Mouse (Mus musculus) stomach, embryonic 14.5 days (tissue): Measurements from ENCODE around the gene Tmigd3. TPM values are rescaled to one million over a fixed set of nuclear protein-coding genes. Genes with fewer than 3 reads are reported as not detected.

ENCODE experiments used
- ATAC-seq: fragments of 200-750 bp; cut with Nextera tagmentation; 2 replicates; pipeline ENCODE4 v1.8.0; 2017; ENCODE audit warnings: low read depth, moderate TSS enrichment; ENCODE audit not compliant: insufficient number of reproducible peaks, insufficient read depth, low FRiP score
- H3K27ac ChIP-seq: fragments of 300-500 bp; sonication (generic); 2 replicates; pipeline ENCODE4 v1.5.1; 2014; ENCODE audit warnings: mild to moderate bottlenecking, low read length, moderate library complexity, mixed read lengths
- H3K27me3 ChIP-seq: fragments of 300-500 bp; sonication (generic); 2 replicates; pipeline ENCODE4 v1.6.1; 2014; ENCODE audit warnings: low read length, control low read depth, mixed read lengths; ENCODE audit not compliant: control insufficient read depth, insufficient read depth
- H3K36me3 ChIP-seq: fragments of 300-500 bp; sonication (generic); 2 replicates; pipeline ENCODE4 v1.6.1; 2014; ENCODE audit warnings: mild to moderate bottlenecking, control low read depth, low read length, moderate library complexity, mixed read lengths; ENCODE audit not compliant: control insufficient read depth, insufficient read depth
- H3K4me1 ChIP-seq: fragments of 300-500 bp; sonication (generic); 2 replicates; pipeline ENCODE4 v1.6.1; 2014; ENCODE audit warnings: low read length, control low read depth, mixed read lengths; ENCODE audit not compliant: control insufficient read depth, insufficient read depth
- H3K4me2 ChIP-seq: fragments of 300-500 bp; sonication (generic); replicated peaks from 2 replicates; pipeline ENCODE4 v1.6.1; 2014; ENCODE audit warnings: low read depth, low read length, control low read depth
- H3K4me3 ChIP-seq: fragments of 300-500 bp; sonication (generic); 2 replicates; pipeline ENCODE4 v1.5.1; 2014; ENCODE audit warnings: low read depth, low read length, control low read depth
- H3K9ac ChIP-seq: fragments of 300-500 bp; sonication (generic); replicated peaks from 2 replicates; pipeline ENCODE4 v1.6.1; 2014; ENCODE audit warnings: low read depth, mild to moderate bottlenecking, control low read depth, low read length, moderate library complexity, mixed read lengths
- H3K9me3 ChIP-seq: fragments of 300-500 bp; sonication (generic); 2 replicates; pipeline ENCODE4 v1.6.1; 2016; ENCODE audit warnings: low read depth, low read length, control low read depth; ENCODE audit not compliant: control insufficient read depth
- WGBS: fragments of 180-500 bp; shearing (Covaris S2); extraction: QIAGEN DNeasy Blood & Tissue Kit; methylation state at CpG from one replicate; pipeline ENCODE4 v1.1.7; 2014; 5-methylcytosine and 5-hydroxymethylcytosine counted together
- polyA plus RNA-seq: library from polyadenylated mRNA; unstranded; fragments of >200 nt; fragmentation: Nextera tagmentation; extraction: Ambion mirVana; gene quantifications from 2 replicates; pipeline ENCODE4 v1.2.1, GENCODE M21; 2014

Tmigd3 gene
- polyA plus RNA-seq, 1 experiment from 2014 or later = not detected

DNA sequence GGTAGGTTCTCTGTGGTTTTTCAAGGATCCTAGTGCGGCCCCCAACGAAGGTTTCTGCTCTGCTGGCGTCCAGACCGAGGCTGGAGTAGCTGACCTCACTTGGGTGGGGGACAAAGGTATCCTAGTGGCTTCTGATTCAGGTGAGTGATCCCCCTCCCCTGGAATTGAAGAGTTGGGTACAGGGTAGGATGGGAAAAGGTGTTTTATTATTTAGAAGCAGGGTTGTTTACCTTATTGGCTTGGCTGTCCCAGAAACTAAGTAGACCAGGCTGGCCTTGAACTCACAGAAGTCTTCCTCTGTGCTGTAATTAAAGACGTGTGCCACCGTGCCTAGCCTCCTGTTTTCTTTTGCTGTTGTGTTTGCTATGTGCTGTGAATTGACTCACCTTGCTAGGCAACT, 89.3 kb downstream of the Tmigd3 start, which contains the start of gene Atp5f1:
Gene Atp5f1 (minus strand): TSS at position 101 of the 400 bp plus-strand sequence.
- Histone ChIP-seq H3K36me3 (peaks cover 39% of the 10 kb centered on the region), H3K4me3 (peak within 1 kb of the TSS; percentile 88), H3K9me3 (no peaks in the 10 kb centered on the region), H3K27ac (peak within 1 kb of the TSS; percentile 77; the same call in 1 of the 2 replicates), H3K9ac (peak within 1 kb of the TSS; percentile 93), H3K4me2 (peak within 1 kb of the TSS; percentile 91), H3K4me1 (peaks cover 19% of the 10 kb centered on the region), H3K27me3 (no peaks in the 10 kb centered on the region)
- WGBS = 4% methylated on average over 6 of the region's 6 CpGs
- ATAC-seq = no peak

GRCm38 (mm10) chr3:105960700-105961099, 90.0 kb downstream of the Tmigd3 start:
- Histone ChIP-seq H3K9me3 (no peaks in the 10 kb centered on the region), H3K9ac (no peak overlapping the region), H3K27ac (no peak overlapping the region), H3K27me3 (no peaks in the 10 kb centered on the region), H3K4me2 (peak overlapping the region; percentile 91), H3K4me3 (peak overlapping the region; percentile 88; the same call in 1 of the 2 replicates), H3K4me1 (peaks cover 19% of the 10 kb centered on the region), H3K36me3 (peaks cover 44% of the 10 kb centered on the region)
- 96% methylated on average over 2 of the region's 2 CpGs for WGBS
- no peak for ATAC-seq

DNA sequence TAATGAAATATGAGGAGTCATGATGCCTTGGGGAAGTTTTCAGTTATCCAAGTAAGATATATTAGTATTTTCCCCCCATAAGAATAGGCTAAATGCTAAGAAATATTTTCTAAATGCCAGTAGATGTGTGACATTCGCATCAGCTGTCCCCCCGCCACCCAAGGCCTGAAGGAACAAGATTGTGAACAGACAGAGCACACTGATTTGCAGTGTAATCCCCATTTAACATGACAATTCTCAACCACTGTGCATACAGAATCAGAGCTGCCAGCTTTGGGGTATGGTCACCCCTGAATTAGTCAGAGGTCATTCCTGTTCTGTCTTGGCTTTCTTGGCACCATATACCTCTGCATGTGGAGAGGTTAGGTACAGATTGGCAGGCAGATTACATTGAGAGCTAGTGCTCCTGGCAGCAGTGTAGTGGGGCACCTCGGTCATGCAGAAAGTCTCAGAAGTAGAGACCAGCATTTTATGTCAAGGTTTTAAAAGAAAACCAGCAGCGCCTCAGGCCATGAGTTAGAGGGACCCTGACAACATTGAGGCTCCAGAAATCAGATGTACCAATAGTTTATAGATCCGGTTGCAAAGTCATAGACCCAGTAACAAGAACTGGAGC, 101.2 kb downstream of the Tmigd3 start:
- H3K4me1 ChIP-seq = no peaks in the 10 kb centered on the region
- no peaks in the 10 kb centered on the region for H3K9me3 ChIP-seq
- no peaks in the 10 kb centered on the region for H3K27me3 ChIP-seq
- no peak overlapping the region for H3K27ac ChIP-seq
- H3K4me2 ChIP-seq = no peak overlapping the region
- no peak overlapping the region for H3K4me3 ChIP-seq
- WGBS = 75% methylated on average over 5 of the region's 5 CpGs
- H3K36me3 ChIP-seq = peaks cover 25% of the 10 kb centered on the region
- no peak for ATAC-seq
- no peak overlapping the region for H3K9ac ChIP-seq

DNA sequence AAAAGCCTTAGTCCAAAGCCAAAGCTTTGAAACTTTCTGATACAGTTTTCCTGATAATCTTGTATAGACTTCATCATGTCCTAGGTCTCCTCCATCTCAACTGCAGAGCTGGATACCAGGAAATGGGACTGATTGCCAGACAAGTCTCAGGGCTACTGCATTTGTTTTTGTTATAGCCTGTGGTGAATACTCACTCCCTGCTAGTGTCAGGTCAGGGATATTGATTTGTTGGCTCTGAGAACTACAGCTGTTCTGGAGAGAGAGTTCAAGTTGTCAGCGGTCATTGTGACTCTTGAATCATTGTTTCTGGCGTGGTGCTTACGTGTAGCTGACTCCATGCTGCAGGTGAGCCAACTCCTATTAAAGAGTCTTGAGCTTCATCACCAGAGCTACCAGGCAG, 102.7 kb downstream of the Tmigd3 start, which contains the start of gene Ovgp1:
Gene Ovgp1 (plus strand): TSS at position 301 of the 400 bp plus-strand sequence.
- no peak within 1 kb of the TSS for H3K4me2 ChIP-seq
- H3K9me3 ChIP-seq = no peaks in the 10 kb centered on the region
- peaks cover 15% of the 10 kb centered on the region for H3K36me3 ChIP-seq
- no peak within 1 kb of the TSS for H3K9ac ChIP-seq
- H3K4me1 ChIP-seq = no peaks in the 10 kb centered on the region
- ATAC-seq = no peak
- no peak within 1 kb of the TSS for H3K27ac ChIP-seq
- 59% methylated on average over 3 of the region's 3 CpGs for WGBS
- no peaks in the 10 kb centered on the region for H3K27me3 ChIP-seq
- no peak within 1 kb of the TSS for H3K4me3 ChIP-seq

Other genes with a start within 250 kb of the Tmigd3 start
- gene Ddx20, start 183.3 kb upstream of the Tmigd3 start, polyA plus RNA-seq = 34.6 and 34.9 TPM in 2 replicates
- gene Inka2, start 166.3 kb upstream of the Tmigd3 start, polyA plus RNA-seq = 1.1 and 1.7 TPM in 2 replicates
- gene Rap1a, start 69.6 kb upstream of the Tmigd3 start, polyA plus RNA-seq = 100 and 112 TPM in 2 replicates
- 0.33 TPM in 1 of 2 replicates, not detected in the other for gene Adora3, start within 50 bp of the Tmigd3 start, polyA plus RNA-seq
- 1.2 and 1.5 TPM in 2 replicates for gene I830077J02Rik, start 61.8 kb downstream of the Tmigd3 start, polyA plus RNA-seq
- gene Wdr77, start 88.5 kb downstream of the Tmigd3 start, polyA plus RNA-seq = 137 TPM in 2 replicates
- gene Atp5f1, start 89.2 kb downstream of the Tmigd3 start, polyA plus RNA-seq = 417 and 440 TPM in 2 replicates
- 1.8 and 2.0 TPM in 2 replicates for gene Ovgp1, start 102.8 kb downstream of the Tmigd3 start, polyA plus RNA-seq
- gene Pifo, start 143.7 kb downstream of the Tmigd3 start, polyA plus RNA-seq = 0.29 and 0.39 TPM in 2 replicates
- not detected in 2 replicates for gene Chil5, start 161.9 kb downstream of the Tmigd3 start, polyA plus RNA-seq
- 0.39 TPM in 1 of 2 replicates, not detected in the other for gene Chia1, start 242.3 kb downstream of the Tmigd3 start, polyA plus RNA-seq